Mouse (Mus musculus) neural tube, embryonic 15.5 days (tissue): ENCODE data around the gene Pfkfb4. TPM values are rescaled to one million over a fixed set of nuclear protein-coding genes. Genes with fewer than 3 reads are reported as not detected.
A peak's percentile ranks its signal among the peaks of the same experiment; 100 is the strongest.

Experiments used
- ATAC-seq: fragments of 200-750 bp; cut with Nextera tagmentation; 2 replicates; pipeline ENCODE4 v1.8.0; 2017; ENCODE audit warnings: mild to moderate bottlenecking, moderate TSS enrichment, moderate library complexity; ENCODE audit not compliant: low FRiP score
- H3K27ac ChIP-seq: fragments of 300-500 bp; sonication (generic); replicated peaks from 2 replicates; pipeline ENCODE4 v1.5.1; 2015; ENCODE audit warnings: mild to moderate bottlenecking, inconsistent platforms
- H3K27me3 ChIP-seq: fragments of 300-500 bp; sonication (generic); replicated peaks from 2 replicates; pipeline ENCODE4 v1.6.1; 2015; ENCODE audit warnings: inconsistent platforms
- H3K36me3 ChIP-seq: fragments of 300-500 bp; sonication (generic); 2 replicates; pipeline ENCODE4 v1.6.1; 2015; ENCODE audit warnings: inconsistent platforms
- H3K4me1 ChIP-seq: fragments of 300-500 bp; sonication (generic); 2 replicates; pipeline ENCODE4 v1.6.1; 2015; ENCODE audit warnings: inconsistent platforms
- H3K4me2 ChIP-seq: fragments of 300-500 bp; sonication (generic); 2 replicates; pipeline ENCODE4 v1.6.1; 2015; ENCODE audit warnings: inconsistent platforms, mild to moderate bottlenecking, moderate library complexity
- H3K4me3 ChIP-seq: fragments of 300-500 bp; sonication (generic); replicated peaks from 2 replicates; pipeline ENCODE4 v1.5.1; 2015; ENCODE audit warnings: mild to moderate bottlenecking, inconsistent platforms
- H3K9ac ChIP-seq: fragments of 300-500 bp; sonication (generic); replicated peaks from 2 replicates; pipeline ENCODE4 v1.6.1; 2015; ENCODE audit warnings: mild to moderate bottlenecking, inconsistent platforms
- H3K9me3 ChIP-seq: fragments of 300-500 bp; sonication (generic); replicated peaks from 2 replicates; pipeline ENCODE4 v1.6.1; 2016; ENCODE audit warnings: inconsistent platforms
- WGBS: fragments of 180-500 bp; shearing (Covaris S2); methylation state at CpG from one replicate; pipeline ENCODE4 v1.1.7; 2015; ENCODE audit warnings: mixed read lengths; 5-methylcytosine and 5-hydroxymethylcytosine counted together
- polyA plus RNA-seq: library from polyadenylated mRNA; unstranded; fragments of >200 nt; fragmentation: Nextera tagmentation; extraction: Ambion mirVana; gene quantifications from 2 replicates; pipeline ENCODE4 v1.2.1, GENCODE M21; 2015

Pfkfb4 gene
- polyA plus RNA-seq, 1 experiment from 2014 or later, result 30.1 TPM

- Histone ChIP-seq H3K27ac (no peak overlapping the region), H3K9me3 (no peaks in the 10 kb centered on the region), H3K4me3 (no peak overlapping the region), H3K27me3 (no peaks in the 10 kb centered on the region), H3K4me2 (no peak overlapping the region), H3K9ac (no peak overlapping the region), H3K4me1 (peaks cover 19% of the 10 kb centered on the region), H3K36me3 (peaks cover 22% of the 10 kb centered on the region)
- 90% methylated on average over 3 of the region's 3 CpGs for WGBS
- no peak for ATAC-seq
These were observed 61.8 kb downstream of the Pfkfb4 start for GRCm38 (mm10) chr9:109053366-109053765.

DNA sequence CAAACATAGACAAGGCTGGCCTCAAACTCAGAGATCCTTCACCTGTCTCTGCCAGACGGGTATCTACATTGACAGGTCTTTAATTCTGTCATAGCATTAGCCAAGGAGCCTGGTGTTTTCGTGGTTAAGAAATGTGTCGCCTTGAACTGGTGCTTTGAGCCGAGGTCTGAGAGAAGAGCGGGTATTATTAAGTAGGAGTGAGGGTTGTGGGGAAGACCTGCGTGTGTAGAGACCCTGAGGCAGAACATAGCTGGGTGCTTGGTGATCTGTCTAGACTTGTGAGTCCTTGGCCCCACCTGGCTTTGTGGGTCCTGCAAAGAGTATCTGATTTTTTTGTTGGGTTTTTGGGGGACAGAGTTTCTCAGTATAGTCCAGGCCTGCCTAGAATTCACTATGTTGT lies 62.3 kb downstream of the Pfkfb4 start:
- Histone ChIP-seq H3K4me2 (no peak overlapping the region), H3K27ac (no peak overlapping the region), H3K36me3 (peaks cover 24% of the 10 kb centered on the region), H3K4me3 (no peak overlapping the region), H3K9me3 (no peaks in the 10 kb centered on the region), H3K27me3 (no peaks in the 10 kb centered on the region), H3K9ac (no peak overlapping the region), H3K4me1 (peaks cover 23% of the 10 kb centered on the region)
- 82% methylated on average over 6 of the region's 6 CpGs for WGBS
- ATAC-seq, result no peak

DNA sequence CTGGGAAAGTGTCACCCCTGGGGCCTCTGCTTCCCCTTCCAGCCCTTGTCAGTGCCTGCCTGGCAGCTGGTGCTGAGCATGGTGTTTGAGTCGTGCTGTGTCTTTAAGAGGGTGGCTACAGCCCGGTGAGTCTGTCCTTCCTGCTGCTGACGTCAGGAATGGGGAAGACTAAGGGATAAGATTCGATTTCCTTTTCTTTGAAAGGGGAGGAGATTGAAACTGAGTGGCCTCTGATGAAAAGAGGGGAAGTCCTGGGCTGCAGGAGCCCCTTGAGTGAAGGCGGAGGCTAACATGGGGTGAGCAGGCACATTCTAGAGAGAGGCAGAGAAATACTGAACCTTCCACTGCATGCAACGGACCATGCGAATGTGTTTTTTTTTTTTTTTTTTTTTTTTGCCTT lies 63.1 kb downstream of the Pfkfb4 start:
- 14% methylated on average over 7 of the region's 7 CpGs for WGBS
- peak overlapping the region; percentile 55 for H3K4me2 ChIP-seq
- peak overlapping the region; percentile 74 for H3K27ac ChIP-seq
- peaks cover 24% of the 10 kb centered on the region for H3K36me3 ChIP-seq
- peak; percentile 82 for ATAC-seq
- H3K9me3 ChIP-seq, result no peaks in the 10 kb centered on the region
- H3K4me1 ChIP-seq, result peaks cover 31% of the 10 kb centered on the region
- peak overlapping the region; percentile 38 for H3K4me3 ChIP-seq
- H3K9ac ChIP-seq, result peak overlapping the region; percentile 47
- no peaks in the 10 kb centered on the region for H3K27me3 ChIP-seq

- WGBS, result 90% methylated on average over 12 of the region's 12 CpGs
- H3K4me1 ChIP-seq, result peaks cover 33% of the 10 kb centered on the region
- peak overlapping the region; percentile 38 for H3K4me3 ChIP-seq
- peak overlapping the region; percentile 55 for H3K4me2 ChIP-seq
- H3K36me3 ChIP-seq, result peaks cover 27% of the 10 kb centered on the region
- H3K27me3 ChIP-seq, result no peaks in the 10 kb centered on the region
- ATAC-seq, result no peak
- peak overlapping the region; percentile 74 for H3K27ac ChIP-seq
- peak overlapping the region; percentile 47 for H3K9ac ChIP-seq
- no peaks in the 10 kb centered on the region for H3K9me3 ChIP-seq
These were observed 63.9 kb downstream of the Pfkfb4 start for GRCm38 (mm10) chr9:109055271-109056030.

- no peaks in the 10 kb centered on the region for H3K27me3 ChIP-seq
- H3K36me3 ChIP-seq, result peaks cover 33% of the 10 kb centered on the region
- no peak for ATAC-seq
- no peak overlapping the region for H3K4me2 ChIP-seq
- H3K9me3 ChIP-seq, result no peaks in the 10 kb centered on the region
- no peak overlapping the region for H3K9ac ChIP-seq
- H3K4me3 ChIP-seq, result no peak overlapping the region
- 93% methylated on average over 17 of the region's 17 CpGs for WGBS
- peaks cover 33% of the 10 kb centered on the region for H3K4me1 ChIP-seq
- H3K27ac ChIP-seq, result no peak overlapping the region
These were observed 64.6 kb downstream of the Pfkfb4 start for GRCm38 (mm10) chr9:109056081-109056690.

DNA sequence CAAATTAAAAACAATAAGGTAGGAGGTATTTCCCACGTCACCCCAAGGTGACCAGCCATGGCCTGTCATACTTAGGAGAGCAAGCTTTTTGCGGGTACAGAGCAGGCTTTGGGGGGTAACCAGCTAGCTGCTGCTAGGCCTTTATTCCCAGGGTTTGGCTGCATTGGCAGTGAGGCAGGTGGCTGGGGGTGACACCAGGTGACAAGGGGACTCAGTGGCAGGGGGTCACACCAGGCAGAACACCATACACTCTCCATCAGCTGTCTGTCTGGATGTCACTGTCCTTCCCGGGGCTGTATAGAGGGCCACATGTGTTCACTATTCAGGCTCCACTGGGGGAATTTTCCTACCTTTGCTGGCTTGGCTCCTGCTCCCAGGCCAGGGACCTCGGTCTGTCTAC lies 65.3 kb downstream of the Pfkfb4 start:
- no peak overlapping the region for H3K27ac ChIP-seq
- H3K9ac ChIP-seq, result no peak overlapping the region
- peaks cover 33% of the 10 kb centered on the region for H3K4me1 ChIP-seq
- WGBS, result 88% methylated on average over 4 of the region's 4 CpGs
- H3K4me2 ChIP-seq, result no peak overlapping the region
- ATAC-seq, result no peak
- H3K36me3 ChIP-seq, result peaks cover 33% of the 10 kb centered on the region
- no peaks in the 10 kb centered on the region for H3K9me3 ChIP-seq
- no peaks in the 10 kb centered on the region for H3K27me3 ChIP-seq
- no peak overlapping the region for H3K4me3 ChIP-seq

- ATAC-seq, result no peak
- Histone ChIP-seq H3K27ac (no peak overlapping the region), H3K4me2 (no peak overlapping the region), H3K9me3 (no peaks in the 10 kb centered on the region), H3K9ac (no peak overlapping the region; the same call in 1 of the 2 replicates), H3K27me3 (no peaks in the 10 kb centered on the region), H3K4me1 (peaks cover 33% of the 10 kb centered on the region), H3K36me3 (peaks cover 39% of the 10 kb centered on the region), H3K4me3 (no peak overlapping the region)
- WGBS, result 95% methylated on average over 5 of the region's 5 CpGs
These were observed 66.0 kb downstream of the Pfkfb4 start for GRCm38 (mm10) chr9:109057543-109057942.

- H3K4me3 ChIP-seq, result peak overlapping the region; percentile 35; the same call in 1 of the 2 replicates
- H3K4me2 ChIP-seq, result peak overlapping the region; percentile 56; the same call in 1 of the 2 replicates
- no peak for ATAC-seq
- 0 out of 2 replicates have a peak overlapping the region, but pooled peaks have one; percentile 83 for H3K27ac ChIP-seq
- no peaks in the 10 kb centered on the region for H3K27me3 ChIP-seq
- no peaks in the 10 kb centered on the region for H3K9me3 ChIP-seq
- peaks cover 33% of the 10 kb centered on the region for H3K4me1 ChIP-seq
- H3K36me3 ChIP-seq, result peaks cover 45% of the 10 kb centered on the region
- 94% methylated on average over 19 of the region's 19 CpGs for WGBS
- H3K9ac ChIP-seq, result peak overlapping the region; percentile 33; the same call in 1 of the 2 replicates
These were observed 66.6 kb downstream of the Pfkfb4 start for GRCm38 (mm10) chr9:109058006-109058765.

DNA sequence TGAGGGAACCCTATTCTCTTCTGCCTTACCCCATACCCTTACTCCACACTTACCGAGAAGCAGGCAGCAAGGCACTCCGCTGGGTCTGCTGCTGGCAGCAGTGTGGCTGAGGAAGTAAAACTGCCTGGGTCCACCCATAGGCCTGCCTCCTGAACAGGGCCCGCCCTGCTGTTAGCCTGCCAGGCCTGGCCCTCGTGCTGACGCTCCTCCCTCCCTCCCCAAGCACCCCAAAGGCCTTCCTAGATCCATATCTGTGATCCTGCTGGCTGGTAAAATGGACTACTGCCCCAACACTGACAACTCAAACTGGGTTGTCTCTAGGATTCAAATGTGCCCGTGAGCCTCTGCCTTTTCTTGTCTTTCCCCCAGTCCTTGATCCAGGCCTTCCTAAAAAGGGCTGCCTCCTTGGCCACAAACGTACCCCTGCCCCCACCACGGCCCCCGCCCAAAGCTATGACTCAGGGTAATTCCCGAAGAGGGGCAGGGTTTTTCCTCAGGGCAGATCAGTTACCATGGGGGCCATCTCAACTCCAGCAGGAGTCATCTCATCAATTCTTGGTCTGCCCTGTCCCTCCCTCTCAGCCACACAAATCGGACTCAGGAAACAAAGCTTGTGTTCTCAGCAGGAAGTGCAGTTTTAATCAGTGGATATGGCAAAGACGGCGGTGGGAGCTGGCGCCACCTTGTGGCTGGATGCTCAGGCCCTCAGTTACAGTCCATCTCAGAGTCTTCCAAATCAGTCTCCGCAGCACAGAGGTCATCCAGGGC lies 67.7 kb downstream of the Pfkfb4 start, which contains the start of gene Trex1:
Gene Trex1 (minus strand): TSS at position 599 of the 768 bp plus-strand sequence.
- peaks cover 56% of the 10 kb centered on the region for H3K36me3 ChIP-seq
- H3K4me1 ChIP-seq, result peaks cover 33% of the 10 kb centered on the region
- H3K9ac ChIP-seq, result peak within 1 kb of the TSS; percentile 33
- no peaks in the 10 kb centered on the region for H3K27me3 ChIP-seq
- H3K27ac ChIP-seq, result peak within 1 kb of the TSS; percentile 83
- 22% methylated on average over 15 of the region's 15 CpGs for WGBS
- ATAC-seq, result peak; percentile 64
- peak within 1 kb of the TSS; percentile 35 for H3K4me3 ChIP-seq
- peak within 1 kb of the TSS; percentile 56 for H3K4me2 ChIP-seq
- no peaks in the 10 kb centered on the region for H3K9me3 ChIP-seq

DNA sequence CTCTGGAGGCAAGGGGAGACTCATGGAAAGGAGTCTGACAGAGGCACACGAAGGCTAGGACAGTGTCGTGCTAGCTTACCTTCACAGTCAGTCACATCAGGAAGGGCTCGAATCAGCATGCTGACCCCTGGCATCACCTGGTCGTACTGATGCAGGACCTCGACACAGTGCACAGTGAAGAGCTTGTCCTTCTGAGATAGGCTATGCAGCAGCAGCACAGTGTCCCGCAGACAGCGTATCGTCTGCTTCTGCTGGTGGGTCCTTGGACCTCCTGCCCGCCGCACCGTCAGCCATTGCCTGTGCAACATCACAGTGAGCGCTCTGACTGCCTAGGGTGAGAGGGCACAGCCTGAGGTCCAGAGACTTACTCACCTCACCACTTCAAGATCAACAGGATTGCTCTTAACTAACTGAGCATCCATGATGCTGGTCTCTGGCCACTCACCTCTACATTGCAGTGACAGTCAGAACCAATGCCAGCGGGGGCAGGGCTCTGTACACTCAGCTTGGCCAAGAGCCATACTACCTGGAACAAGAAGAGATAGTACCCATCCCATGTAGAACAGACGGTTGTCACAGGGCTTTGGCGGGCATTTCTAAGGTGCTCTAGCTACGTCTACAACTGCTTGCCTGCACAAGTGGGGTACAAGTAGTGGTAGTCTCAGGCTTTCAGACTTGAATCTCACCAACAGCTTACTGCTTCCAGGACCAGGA lies 68.8 kb downstream of the Pfkfb4 start:
- H3K36me3 ChIP-seq, result peaks cover 67% of the 10 kb centered on the region
- no peaks in the 10 kb centered on the region for H3K27me3 ChIP-seq
- no peak overlapping the region for H3K4me3 ChIP-seq
- H3K4me2 ChIP-seq, result no peak overlapping the region
- no peaks in the 10 kb centered on the region for H3K9me3 ChIP-seq
- H3K4me1 ChIP-seq, result peaks cover 24% of the 10 kb centered on the region
- peak overlapping the region; percentile 83; the same call in 1 of the 2 replicates for H3K27ac ChIP-seq
- H3K9ac ChIP-seq, result no peak overlapping the region
- WGBS, result 92% methylated on average over 16 of the region's 16 CpGs
- ATAC-seq, result no peak
